Mouse (Mus musculus) left cerebral cortex, adult 18-20 months (tissue): ENCODE data around the gene Gm21293. TPM values are rescaled to one million over a fixed set of nuclear protein-coding genes. Genes with fewer than 3 reads are reported as not detected.
"Not testable (repeated sequence)": the region's sequence is repeated elsewhere in the genome, so short reads cannot be mapped to it uniquely, and the experiment has no call there.

Experiments used
- DNase-seq, 2 experiments: peaks; one replicate each; pipeline ENCODE4 v3.0.0; 2021 to 2022; ENCODE audit warnings: low spot score in 2 of 2, mixed read lengths in 1 of 2
- long read RNA-seq, 2 experiments: library from polyadenylated mRNA; stranded (forward); transcript quantifications; one replicate each; pipeline ENCODE4 v2.0.0; 2021
- total RNA-seq, 2 experiments: library from RNA; stranded (reverse); gene quantifications; 2 replicates each; pipeline ENCODE4 v1.2.3; 2021

Gene Gm21293
- total RNA-seq, result not detected
- long read RNA-seq, experiment 1, result 0 reads
- long read RNA-seq, experiment 2, result 0 reads

DNA sequence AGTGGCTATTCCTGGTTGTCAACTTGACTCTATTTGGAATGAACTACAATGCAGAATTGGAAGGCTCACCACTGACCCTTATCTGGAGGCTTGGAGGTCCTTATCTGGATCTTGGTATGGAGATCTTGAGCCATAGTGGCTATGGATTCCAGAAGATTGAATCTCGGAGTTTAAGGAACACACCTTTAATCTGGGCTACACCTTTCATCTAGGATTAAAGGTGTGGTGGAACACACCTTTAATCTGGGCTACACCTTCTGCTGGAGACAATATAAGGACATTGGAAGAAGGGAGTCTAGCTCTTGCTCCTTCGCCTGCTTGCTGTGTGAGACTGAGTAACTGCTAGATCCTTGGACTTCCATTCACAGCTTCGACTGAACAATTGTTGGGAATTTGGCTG is at the start of gene Gm21293:
Gene Gm21293 (plus strand): TSS at position 301 of the 400 bp plus-strand sequence.
- not testable (repeated sequence) for DNase-seq

DNA sequence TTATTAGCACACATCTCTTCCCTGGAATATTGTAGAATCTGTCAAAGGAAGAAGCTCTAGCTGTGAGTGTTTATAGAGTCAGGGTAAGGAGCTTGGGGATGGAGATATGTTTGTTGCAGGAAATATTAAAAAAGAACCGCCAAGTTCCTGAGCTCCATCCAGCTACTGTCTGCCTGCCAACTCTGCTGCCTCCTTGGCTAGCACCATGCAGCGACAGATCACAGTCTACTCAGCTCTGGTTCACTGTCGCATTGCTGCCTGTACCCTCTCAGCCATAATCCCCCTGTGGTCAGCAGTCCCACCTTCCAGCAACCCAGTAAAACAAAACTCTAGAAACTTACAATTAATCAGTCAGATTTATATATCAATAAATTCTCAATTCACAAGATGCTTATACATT is 32.7 kb upstream of the Gm21293 start:
- no peak for DNase-seq

DNA sequence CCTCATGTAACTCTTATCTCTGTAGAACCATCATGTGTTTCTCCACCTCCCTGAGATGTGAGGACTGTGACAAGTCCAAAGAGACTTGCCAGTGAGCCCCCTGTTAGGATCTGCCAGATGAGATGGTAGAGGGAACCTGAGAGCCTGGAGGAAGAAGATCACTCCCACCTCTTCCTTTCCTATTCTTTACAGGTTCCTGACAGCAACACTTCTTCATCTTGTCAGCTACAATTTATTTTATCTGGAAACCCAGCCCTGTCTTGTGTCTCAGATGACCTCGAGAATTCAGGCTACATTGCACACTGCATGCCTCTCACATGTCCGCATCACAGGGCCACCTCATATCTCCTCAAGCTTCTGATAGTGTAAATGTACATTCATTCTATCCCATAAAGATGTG is 24.5 kb upstream of the Gm21293 start:
- no peak for DNase-seq

DNA sequence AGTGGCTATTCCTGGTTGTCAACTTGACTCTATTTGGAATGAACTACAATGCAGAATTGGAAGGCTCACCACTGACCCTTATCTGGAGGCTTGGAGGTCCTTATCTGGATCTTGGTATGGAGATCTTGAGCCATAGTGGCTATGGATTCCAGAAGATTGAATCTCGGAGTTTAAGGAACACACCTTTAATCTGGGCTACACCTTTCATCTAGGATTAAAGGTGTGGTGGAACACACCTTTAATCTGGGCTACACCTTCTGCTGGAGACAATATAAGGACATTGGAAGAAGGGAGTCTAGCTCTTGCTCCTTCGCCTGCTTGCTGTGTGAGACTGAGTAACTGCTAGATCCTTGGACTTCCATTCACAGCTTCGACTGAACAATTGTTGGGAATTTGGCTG is 8.4 kb downstream of the Gm21293 start, which contains the start of gene Gm6763:
Gene Gm6763 (plus strand): TSS at position 301 of the 400 bp plus-strand sequence.
- not testable (repeated sequence) for DNase-seq

DNA sequence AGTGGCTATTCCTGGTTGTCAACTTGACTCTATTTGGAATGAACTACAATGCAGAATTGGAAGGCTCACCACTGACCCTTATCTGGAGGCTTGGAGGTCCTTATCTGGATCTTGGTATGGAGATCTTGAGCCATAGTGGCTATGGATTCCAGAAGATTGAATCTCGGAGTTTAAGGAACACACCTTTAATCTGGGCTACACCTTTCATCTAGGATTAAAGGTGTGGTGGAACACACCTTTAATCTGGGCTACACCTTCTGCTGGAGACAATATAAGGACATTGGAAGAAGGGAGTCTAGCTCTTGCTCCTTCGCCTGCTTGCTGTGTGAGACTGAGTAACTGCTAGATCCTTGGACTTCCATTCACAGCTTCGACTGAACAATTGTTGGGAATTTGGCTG is 16.9 kb downstream of the Gm21293 start, which contains the start of gene Gm8764:
Gene Gm8764 (plus strand): TSS at position 301 of the 400 bp plus-strand sequence.
- DNase-seq, result not testable (repeated sequence)

DNA sequence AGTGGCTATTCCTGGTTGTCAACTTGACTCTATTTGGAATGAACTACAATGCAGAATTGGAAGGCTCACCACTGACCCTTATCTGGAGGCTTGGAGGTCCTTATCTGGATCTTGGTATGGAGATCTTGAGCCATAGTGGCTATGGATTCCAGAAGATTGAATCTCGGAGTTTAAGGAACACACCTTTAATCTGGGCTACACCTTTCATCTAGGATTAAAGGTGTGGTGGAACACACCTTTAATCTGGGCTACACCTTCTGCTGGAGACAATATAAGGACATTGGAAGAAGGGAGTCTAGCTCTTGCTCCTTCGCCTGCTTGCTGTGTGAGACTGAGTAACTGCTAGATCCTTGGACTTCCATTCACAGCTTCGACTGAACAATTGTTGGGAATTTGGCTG is 25.4 kb downstream of the Gm21293 start, which contains the start of gene Gm21304:
Gene Gm21304 (plus strand): TSS at position 301 of the 400 bp plus-strand sequence.
- not testable (repeated sequence) for DNase-seq

DNA sequence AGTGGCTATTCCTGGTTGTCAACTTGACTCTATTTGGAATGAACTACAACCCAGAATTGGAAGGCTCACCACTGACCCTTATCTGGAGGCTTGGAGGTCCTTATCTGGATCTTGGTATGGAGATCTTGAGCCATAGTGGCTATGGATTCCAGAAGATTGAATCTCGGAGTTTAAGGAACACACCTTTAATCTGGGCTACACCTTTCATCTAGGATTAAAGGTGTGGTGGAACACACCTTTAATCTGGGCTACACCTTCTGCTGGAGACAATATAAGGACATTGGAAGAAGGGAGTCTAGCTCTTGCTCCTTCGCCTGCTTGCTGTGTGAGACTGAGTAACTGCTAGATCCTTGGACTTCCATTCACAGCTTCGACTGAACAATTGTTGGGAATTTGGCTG is 33.9 kb downstream of the Gm21293 start, which contains the start of gene Gm21312:
Gene Gm21312 (plus strand): TSS at position 301 of the 400 bp plus-strand sequence.
- DNase-seq, result not testable (repeated sequence)

DNA sequence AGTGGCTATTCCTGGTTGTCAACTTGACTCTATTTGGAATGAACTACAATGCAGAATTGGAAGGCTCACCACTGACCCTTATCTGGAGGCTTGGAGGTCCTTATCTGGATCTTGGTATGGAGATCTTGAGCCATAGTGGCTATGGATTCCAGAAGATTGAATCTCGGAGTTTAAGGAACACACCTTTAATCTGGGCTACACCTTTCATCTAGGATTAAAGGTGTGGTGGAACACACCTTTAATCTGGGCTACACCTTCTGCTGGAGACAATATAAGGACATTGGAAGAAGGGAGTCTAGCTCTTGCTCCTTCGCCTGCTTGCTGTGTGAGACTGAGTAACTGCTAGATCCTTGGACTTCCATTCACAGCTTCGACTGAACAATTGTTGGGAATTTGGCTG is 42.4 kb downstream of the Gm21293 start, which contains the start of gene Gm20765:
Gene Gm20765 (plus strand): TSS at position 301 of the 400 bp plus-strand sequence.
- not testable (repeated sequence) for DNase-seq

DNA sequence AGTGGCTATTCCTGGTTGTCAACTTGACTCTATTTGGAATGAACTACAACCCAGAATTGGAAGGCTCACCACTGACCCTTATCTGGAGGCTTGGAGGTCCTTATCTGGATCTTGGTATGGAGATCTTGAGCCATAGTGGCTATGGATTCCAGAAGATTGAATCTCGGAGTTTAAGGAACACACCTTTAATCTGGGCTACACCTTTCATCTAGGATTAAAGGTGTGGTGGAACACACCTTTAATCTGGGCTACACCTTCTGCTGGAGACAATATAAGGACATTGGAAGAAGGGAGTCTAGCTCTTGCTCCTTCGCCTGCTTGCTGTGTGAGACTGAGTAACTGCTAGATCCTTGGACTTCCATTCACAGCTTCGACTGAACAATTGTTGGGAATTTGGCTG is 51.0 kb downstream of the Gm21293 start, which contains the start of gene Gm4340:
Gene Gm4340 (plus strand): TSS at position 301 of the 400 bp plus-strand sequence.
- DNase-seq, result not testable (repeated sequence)

Other genes with a start within 250 kb of the Gm21293 start
- gene Gm6763, start 8.5 kb downstream of the Gm21293 start, total RNA-seq, result not detected
- gene Gm8764, start 17.0 kb downstream of the Gm21293 start, total RNA-seq, result not detected
- not detected for gene Gm21304, start 25.5 kb downstream of the Gm21293 start, total RNA-seq
- gene Gm21312, start 34.0 kb downstream of the Gm21293 start, total RNA-seq, result not detected
- gene Gm20765, start 42.5 kb downstream of the Gm21293 start, total RNA-seq, result not detected
- not detected for gene Gm4340, start 51.1 kb downstream of the Gm21293 start, total RNA-seq